Mouse (Mus musculus): ENCODE data around the gene Ppp2ca.
"Not testable (repeated sequence)": the region's sequence is repeated elsewhere in the genome, so short reads cannot be mapped to it uniquely, and the experiment has no call there.

Ppp2ca gene

DNA sequence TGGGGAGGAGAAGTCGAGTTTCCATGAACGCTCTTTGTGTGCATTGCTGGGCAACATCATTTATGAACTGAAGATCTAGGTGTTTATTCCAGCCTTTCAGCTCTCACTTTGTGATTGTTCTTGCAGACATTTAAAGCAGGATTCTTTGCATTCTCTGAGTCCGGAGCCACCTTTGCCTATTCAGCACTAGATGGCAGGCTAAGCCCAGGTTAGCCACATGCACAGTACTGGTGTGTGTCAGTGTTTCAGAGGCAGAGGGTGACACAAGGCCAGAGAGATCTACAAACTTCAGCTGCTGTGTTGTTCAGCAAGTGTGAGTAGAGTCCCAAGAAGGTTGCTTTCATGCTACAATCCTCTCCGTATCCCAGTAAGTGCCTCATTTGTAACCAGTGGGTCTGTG, 45.2 kb downstream of the Ppp2ca start:
- not testable (repeated sequence) for DNase-seq (ENCODE audit: low spot score in 2 of 2)

DNA sequence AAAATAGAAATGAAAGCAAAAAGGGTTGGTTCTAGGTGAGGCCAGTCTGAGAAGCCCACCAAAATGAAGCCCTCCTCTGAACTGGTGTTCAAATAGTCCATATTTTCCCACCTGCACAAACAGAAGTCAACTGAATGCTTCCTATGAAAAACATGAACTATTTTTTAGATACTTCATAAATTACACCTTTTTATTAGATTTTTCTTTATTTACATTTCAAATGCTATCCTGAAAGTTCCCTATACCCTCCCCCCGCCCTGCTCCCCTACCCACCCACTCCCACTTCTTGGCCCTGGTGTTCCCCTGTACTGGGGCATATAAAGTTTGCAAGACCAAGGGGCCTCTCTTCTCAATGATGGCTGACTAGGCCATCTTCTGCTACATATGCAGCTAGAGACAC, 46.9 kb downstream of the Ppp2ca start, which contains the start of gene Olfr1373:
TSS of gene Olfr1373 (minus strand) at position 101 of the 400 bp plus-strand sequence.
- not testable (repeated sequence) for DNase-seq (ENCODE audit: low spot score in 2 of 2)

DNA sequence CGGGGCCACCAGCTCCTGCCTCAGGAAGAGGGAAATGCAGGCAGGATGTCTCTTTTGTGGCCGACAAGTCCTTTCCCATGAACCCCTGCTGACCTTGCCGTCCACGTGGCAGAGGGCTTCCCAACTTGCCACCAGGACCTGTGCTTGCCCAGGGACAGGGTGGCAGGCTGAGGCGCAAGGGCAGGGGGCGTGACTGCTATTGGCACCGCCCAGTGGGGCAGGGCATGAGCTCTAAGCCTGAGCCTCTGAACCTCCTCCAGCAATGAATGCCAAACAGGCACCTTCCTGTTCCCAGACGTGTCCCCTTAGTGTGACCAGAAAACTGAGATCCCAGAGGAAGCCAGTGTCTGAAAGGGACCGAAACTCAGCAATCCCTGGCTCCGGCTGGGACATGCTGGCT, 65.4 kb downstream of the Ppp2ca start:
- DNase-seq (ENCODE audit: low spot score in 2 of 2): no peak

DNA sequence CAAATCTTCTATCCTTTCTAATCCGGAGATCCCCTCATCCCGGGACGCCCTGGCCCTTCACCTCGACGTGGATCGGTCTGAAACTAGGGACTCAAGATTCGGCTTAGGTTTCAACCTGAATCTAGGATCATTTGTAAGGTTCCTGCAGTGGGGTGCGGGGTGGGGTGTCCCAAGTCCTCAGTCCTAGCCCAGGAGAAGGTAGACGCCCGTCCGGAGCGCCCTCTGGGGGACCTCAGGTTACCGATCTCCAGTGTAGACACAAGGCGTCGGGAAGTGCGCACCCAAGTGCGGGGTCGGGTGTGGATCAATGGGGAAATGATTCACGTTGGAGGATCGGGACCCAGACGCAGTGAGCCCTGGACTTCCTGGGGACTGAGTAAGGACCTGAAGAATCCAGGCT, 68.6 kb downstream of the Ppp2ca start:
- DNase-seq (ENCODE audit: low spot score in 2 of 2): no peak

DNA sequence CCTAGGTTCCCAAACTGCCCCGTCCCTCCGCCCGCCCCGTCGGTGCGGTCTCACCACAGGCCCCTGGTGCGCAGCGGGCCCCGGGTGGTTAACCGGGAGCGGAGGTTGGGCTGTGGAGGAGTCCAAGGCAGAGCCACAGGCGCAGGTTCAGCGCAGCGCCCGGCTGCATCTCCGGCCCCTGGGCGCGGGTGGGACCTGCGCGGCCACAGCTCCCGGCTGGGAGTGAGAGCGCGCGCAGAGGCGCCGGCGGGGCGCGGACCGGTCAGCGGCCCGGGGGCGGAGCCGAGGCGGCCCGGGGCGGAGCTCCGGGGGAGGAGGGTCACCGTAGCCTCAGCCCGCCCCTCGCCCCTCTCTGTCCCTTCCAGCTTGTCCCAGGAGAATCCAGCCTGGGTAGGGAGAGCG, 69.4 kb downstream of the Ppp2ca start:
- not testable (repeated sequence) for DNase-seq (ENCODE audit: low spot score in 2 of 2)

DNA sequence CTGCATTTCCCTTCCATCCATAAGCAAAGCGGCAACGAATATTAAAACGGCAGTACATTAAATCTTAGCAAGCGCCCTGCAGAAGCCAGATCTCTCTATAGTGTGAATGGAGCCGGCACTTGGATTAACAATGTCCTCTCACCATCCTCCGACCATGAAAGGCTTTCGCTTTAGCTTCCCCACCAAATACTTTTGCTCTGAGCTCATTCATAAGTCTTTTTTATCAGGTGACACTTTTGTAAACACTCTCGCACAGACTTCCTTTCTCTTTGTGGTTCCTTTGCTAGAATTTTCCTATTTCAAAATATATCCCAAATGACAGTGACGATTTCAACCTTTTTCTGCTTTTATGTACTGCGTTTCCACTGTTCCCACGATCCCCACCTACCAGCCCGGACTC, 70.0 kb downstream of the Ppp2ca start:
- DNase-seq (ENCODE audit: low spot score in 2 of 2): no peak
